Mouse (Mus musculus) embryonic facial prominence, embryonic 12.5 days (tissue): ENCODE measurements at regions not wholly inside any gene's neighbourhood (a gene's known extent, or its start where the extent isn't known, plus 50 kb on each side); places are given as distances from the start of the nearest gene placed in this dataset.

Experiments used
- ATAC-seq: fragments of 200-750 bp; cut with Nextera tagmentation; 2 replicates; pipeline ENCODE4 v1.8.0; 2017; ENCODE audit not compliant: insufficient number of reproducible peaks, insufficient read depth, low FRiP score, low TSS enrichment
- H3K27ac ChIP-seq: fragments of 300-500 bp; sonication (generic); 2 replicates; pipeline ENCODE4 v1.5.1; 2016; ENCODE audit warnings: mild to moderate bottlenecking
- H3K27me3 ChIP-seq: fragments of 300-500 bp; sonication (generic); 2 replicates; pipeline ENCODE4 v1.6.1; 2016; ENCODE audit warnings: mild to moderate bottlenecking, moderate library complexity
- H3K36me3 ChIP-seq: fragments of 300-500 bp; sonication (generic); 2 replicates; pipeline ENCODE4 v1.6.1; 2016; ENCODE audit warnings: mild to moderate bottlenecking
- H3K4me1 ChIP-seq: fragments of 300-500 bp; sonication (generic); 2 replicates; pipeline ENCODE4 v1.6.1; 2016
- H3K4me2 ChIP-seq: fragments of 300-500 bp; sonication (generic); replicated peaks from 2 replicates; pipeline ENCODE4 v1.6.1; 2016; ENCODE audit warnings: mild to moderate bottlenecking, moderate library complexity
- H3K4me3 ChIP-seq: fragments of 300-500 bp; sonication (generic); 2 replicates; pipeline ENCODE4 v1.5.1; 2016; ENCODE audit warnings: mild to moderate bottlenecking
- H3K9ac ChIP-seq: fragments of 300-500 bp; sonication (generic); 2 replicates; pipeline ENCODE4 v1.6.1; 2016; ENCODE audit warnings: mild to moderate bottlenecking, moderate library complexity
- H3K9me3 ChIP-seq: fragments of 300-500 bp; sonication (generic); 2 replicates; pipeline ENCODE4 v1.6.1; 2016; ENCODE audit warnings: mild to moderate bottlenecking, moderate library complexity
- WGBS: fragments of 180-500 bp; shearing (Covaris S2); methylation state at CpG from one replicate; pipeline ENCODE4 v1.1.7; 2016; 5-methylcytosine and 5-hydroxymethylcytosine counted together

- Histone ChIP-seq H3K27ac (no peak overlapping the region), H3K4me1 (no peaks in the 10 kb centered on the region), H3K27me3 (no peaks in the 10 kb centered on the region), H3K4me2 (no peak overlapping the region), H3K9me3 (no peaks in the 10 kb centered on the region), H3K4me3 (no peak overlapping the region), H3K36me3 (no peaks in the 10 kb centered on the region), H3K9ac (no peak overlapping the region)
- ATAC-seq: peak; percentile 28; the same call in 1 of the 2 replicates
- 33% methylated on average over 2 of the region's 2 CpGs for WGBS
Observed at GRCm38 (mm10) chr15:47386881-47387399, 6497.8 kb upstream of the Gm7489 start.
